Mouse (Mus musculus) adipose tissue, adult 10 weeks (tissue): Measurements from ENCODE around the gene Slc10a6. TPM values are rescaled to one million over a fixed set of nuclear protein-coding genes. Genes with fewer than 3 reads are reported as not detected.

Experiments used
- polyA plus RNA-seq: library from polyadenylated mRNA; stranded (reverse); fragments of 350-450 nt; fragmentation: Illumina TruSeq; extraction: RNeasy Lipid Tissue Mini Kit (QIAGEN cat#74804); gene quantifications from one replicate; pipeline ENCODE4 v1.2.3, GENCODE M21; 2014; ENCODE audit warnings: low read depth, low replicate concordance

Gene Slc10a6
- 4.5 TPM for polyA plus RNA-seq

GRCm38 (mm10) chr5:103629111-103629764 lies at the start of gene Slc10a6:
Slc10a6 (minus strand) TSS chr5:103629403.

DNA sequence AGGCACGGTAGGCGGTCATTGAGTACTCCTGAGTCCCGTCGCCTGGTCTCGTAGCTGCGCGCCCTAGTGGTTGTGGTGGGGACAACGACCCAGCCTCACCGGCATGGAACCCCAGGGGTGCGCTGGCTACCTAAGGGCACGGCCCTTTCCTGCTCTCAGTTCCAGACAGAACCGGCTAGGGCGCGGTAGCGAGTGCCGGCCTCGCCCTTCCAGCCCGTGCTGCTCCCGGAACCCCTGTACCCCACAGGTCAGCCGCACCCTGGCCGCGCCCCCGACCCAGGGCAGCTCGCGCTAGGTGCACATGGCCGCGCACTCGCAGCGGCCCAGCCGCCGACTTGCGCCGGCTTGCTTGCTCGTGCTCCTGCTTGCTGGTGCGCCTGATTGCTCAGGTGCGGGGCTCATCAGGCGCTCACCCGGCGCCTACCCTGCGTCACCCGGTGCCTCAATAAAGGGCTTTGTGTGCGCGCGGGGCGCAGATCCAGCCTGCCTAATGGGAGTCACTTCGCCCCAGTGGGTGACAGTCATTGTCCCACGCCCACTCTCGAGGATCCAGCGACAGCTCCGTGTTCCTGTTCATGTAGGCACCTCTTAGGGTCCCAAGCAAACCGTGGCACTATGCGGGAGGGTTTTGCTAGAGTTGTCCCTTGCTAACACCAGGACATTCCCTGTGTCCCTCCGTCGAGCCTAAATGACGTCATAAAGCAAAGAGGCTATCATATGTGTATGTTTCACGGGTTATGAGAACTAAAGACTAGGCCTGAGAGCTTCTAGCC lies 26.3 kb upstream of the Slc10a6 start, which contains the start of gene 1700016H13Rik:
TSS of gene 1700016H13Rik (minus strand) at position 665 of the 773 bp plus-strand sequence.

Other genes with a start within 250 kb of the Slc10a6 start
- gene Ptpn13, start 204.2 kb downstream of the Slc10a6 start, polyA plus RNA-seq, result 24.7 TPM
- gene 1700016H13Rik, start 26.6 kb upstream of the Slc10a6 start, polyA plus RNA-seq, result 11.8 TPM
- gene Aff1, start 63.0 kb upstream of the Slc10a6 start, polyA plus RNA-seq, result 39.1 TPM